35 mouse cellular contexts compared by ENCODE assay signal in the genomic region with DNA sequence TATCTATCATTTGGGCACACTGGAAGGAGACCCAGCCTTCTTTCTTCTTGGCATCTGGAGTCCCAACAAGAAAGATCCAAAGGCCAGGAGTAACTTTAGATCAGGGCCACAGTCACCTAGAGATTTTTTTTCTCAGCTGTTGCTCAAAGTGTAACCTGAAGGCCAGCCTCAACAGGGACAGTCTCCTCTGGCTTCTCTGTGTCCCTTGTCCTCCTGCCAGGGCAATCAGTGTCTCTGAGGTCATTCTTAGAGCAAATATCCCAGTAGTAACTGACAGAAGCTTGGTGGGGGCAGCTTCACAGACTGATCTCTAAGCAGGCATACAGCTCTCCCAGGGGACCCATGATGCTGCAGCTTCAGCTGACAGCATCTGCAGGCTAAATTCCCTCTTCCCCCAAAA.
"Had no signal": no experiment of that assay in that cellular context is flagged by ENCODE, and none has a peak within 500 bp of the region (broad histone marks: within the 10 kb centered on the region; RNA-seq: fewer than 3 reads in every experiment).

No protein-coding gene starts in this region.

- DNase-seq: heart, postnatal 10 days; heart, postnatal 14 days; heart, postnatal 36 days; heart, postnatal 4 days; kidney, adult 11 months; kidney, adult 18-20 months; kidney, adult 2 months; kidney, adult 8-10 months; kidney, adult 9 months; kidney, postnatal 10 days; kidney, postnatal 14 days; kidney, postnatal 25 days; kidney, postnatal 36 days; kidney, postnatal 4 days; layer of hippocampus, adult 9-11 months; layer of hippocampus, postnatal 36 days had no signal

- H3K9ac ChIP-seq: heart, embryonic 12.5 days; heart, embryonic 13.5 days; heart, embryonic 15.5 days; hindbrain, embryonic 12.5 days; hindbrain, embryonic 13.5 days; hindbrain, embryonic 14.5 days; hindbrain, embryonic 15.5 days; intestine, embryonic 15.5 days; kidney, embryonic 15.5 days had no signal

- H3K27ac ChIP-seq: heart, embryonic 10.5 days; heart, embryonic 13.5 days; heart, embryonic 15.5 days; hindbrain, embryonic 10.5 days; hindbrain, embryonic 12.5 days; hindbrain, embryonic 13.5 days; hindbrain, embryonic 14.5 days; hindbrain, embryonic 15.5 days; hindbrain, postnatal 0 days; intestine, embryonic 15.5 days; kidney, embryonic 15.5 days; kidney, postnatal 0 days; layer of hippocampus, adult 2 months had no signal

- H3K4me1 ChIP-seq: heart, embryonic 12.5 days; heart, embryonic 15.5 days; intestine, embryonic 15.5 days had no signal

- H3K4me3 ChIP-seq: heart, embryonic 10.5 days; heart, embryonic 12.5 days; heart, embryonic 13.5 days; heart, embryonic 15.5 days; hindbrain, embryonic 10.5 days; hindbrain, embryonic 12.5 days; hindbrain, embryonic 13.5 days; hindbrain, embryonic 15.5 days; intestine, embryonic 15.5 days; kidney, embryonic 15.5 days; layer of hippocampus, adult 2 months had no signal

- H3K4me2 ChIP-seq: heart, embryonic 11.5 days; heart, embryonic 12.5 days; heart, embryonic 13.5 days; heart, embryonic 15.5 days; hindbrain, embryonic 12.5 days; hindbrain, embryonic 13.5 days; hindbrain, embryonic 14.5 days; hindbrain, embryonic 15.5 days; intestine, embryonic 15.5 days; kidney, embryonic 15.5 days had no signal

- H3K9me3 ChIP-seq: heart, embryonic 10.5 days; heart, embryonic 12.5 days; heart, embryonic 13.5 days; heart, embryonic 15.5 days; hindbrain, embryonic 10.5 days; hindbrain, embryonic 12.5 days; hindbrain, embryonic 13.5 days; hindbrain, embryonic 15.5 days; intestine, embryonic 15.5 days; kidney, embryonic 15.5 days had no signal

- ATAC-seq: hindbrain, embryonic 16.5 days; hindbrain, postnatal 0 days; inflammation-experienced regulatory T-cells, adult 6 months; intestine, embryonic 15.5 days; intestine, embryonic 16.5 days; intestine, postnatal 0 days had no signal

- H3K27me3 ChIP-seq: heart, embryonic 12.5 days; heart, embryonic 13.5 days; heart, embryonic 15.5 days; hindbrain, embryonic 12.5 days; hindbrain, embryonic 13.5 days; hindbrain, embryonic 15.5 days; intestine, embryonic 15.5 days; kidney, embryonic 15.5 days had no signal

- H3K36me3 ChIP-seq: heart, embryonic 10.5 days; heart, embryonic 12.5 days; heart, embryonic 13.5 days; heart, embryonic 15.5 days; hindbrain, embryonic 10.5 days; hindbrain, embryonic 12.5 days; hindbrain, embryonic 13.5 days; hindbrain, embryonic 15.5 days; intestine, embryonic 15.5 days; kidney, embryonic 15.5 days had no signal
